Comparison of ENCODE assay signal across 12 mouse cellular contexts in genomic region chrY:872855-873549, GRCm38 (mm10). TPM values are rescaled to one million over a fixed set of nuclear protein-coding genes. Genes with fewer than 3 reads are reported as not detected.
DNase-seq lines count a peak whose midpoint lies in the region; ATAC-seq and TF ChIP-seq lines count a peak whose summit lies in the region.
"Had no signal": no experiment of that assay in that cellular context is flagged by ENCODE, and none has a peak within 500 bp of the region (broad histone marks: within the 10 kb centered on the region; RNA-seq: fewer than 3 reads in every experiment).

No protein-coding gene starts in this region.

- H3K9ac ChIP-seq in lung, embryonic 14.5 days: no peak overlapping the region
- no peak overlapping the region for H3K9ac ChIP-seq in liver, postnatal 0 days (replicated peaks)
- H3K9ac ChIP-seq: embryonic facial prominence, embryonic 12.5 days; liver, embryonic 15.5 days had no signal

- no peak overlapping the region for H3K4me2 ChIP-seq in lung, embryonic 14.5 days
- H3K4me2 ChIP-seq in liver, postnatal 0 days (ENCODE audit: low read depth, low read length): no peak overlapping the region
- H3K4me2 ChIP-seq: embryonic facial prominence, embryonic 12.5 days; liver, embryonic 15.5 days had no signal

- DNase-seq in lung, embryonic 14.5 days: peak; percentile 43
- no peak for DNase-seq in lung, adult 2 months
- peak; percentile 7 for DNase-seq in embryonic facial prominence, embryonic 10.5 days (ENCODE audit: low spot score)
- DNase-seq in induced T-regulatory cell, adult 2 months (ENCODE audit: low read depth): peak; percentile 12
- peak; percentile 47 for DNase-seq in retina, embryonic 14.5 days (ENCODE audit: low spot score)
- DNase-seq in adrenal gland, postnatal 25 days: no peak
- DNase-seq in liver, postnatal 0 days: no peak

- TF ChIP-seq POLR2A in lung, adult 2 months (IDR thresholded peaks at IDR 0.05; ENCODE audit: borderline replicate concordance, extremely low read depth, low read depth, low read length): no peak

- no peak for ATAC-seq in lung, embryonic 14.5 days (ENCODE audit: insufficient read depth)
- no peak for ATAC-seq in megakaryocyte, adult 5-6 weeks (ENCODE audit: poor library complexity, severe bottlenecking)
- ATAC-seq in liver, postnatal 0 days: no peak
- ATAC-seq: inflammation-experienced regulatory T-cells, adult 6 months had no signal

- TF ChIP-seq EP300 in liver, postnatal 0 days (IDR thresholded peaks at IDR 0.05; ENCODE audit: low read depth): no peak

- no peaks in the 10 kb centered on the region for H3K9me3 ChIP-seq in lung, embryonic 14.5 days (ENCODE audit: low read depth, low read length)
- no peaks in the 10 kb centered on the region for H3K9me3 ChIP-seq in embryonic facial prominence, embryonic 10.5 days
- H3K9me3 ChIP-seq in liver, postnatal 0 days (ENCODE audit: low read length): no peaks in the 10 kb centered on the region
- H3K9me3 ChIP-seq: embryonic facial prominence, embryonic 12.5 days; liver, embryonic 15.5 days had no signal

- no peak overlapping the region for H3K27ac ChIP-seq in lung, embryonic 14.5 days (ENCODE audit: low read depth)
- H3K27ac ChIP-seq in embryonic facial prominence, embryonic 10.5 days (replicated peaks): no peak overlapping the region
- no peak overlapping the region for H3K27ac ChIP-seq in liver, postnatal 0 days (ENCODE audit: low read depth)
- H3K27ac ChIP-seq: embryonic facial prominence, embryonic 12.5 days; liver, embryonic 15.5 days had no signal

- TF ChIP-seq CTCF in lung, embryonic 14.5 days (IDR thresholded peaks at IDR 0.05; ENCODE audit: low read depth): no peak
- TF ChIP-seq CTCF in lung, adult 2 months (IDR thresholded peaks at IDR 0.05; ENCODE audit: insufficient read depth, low read length): no peak
- TF ChIP-seq CTCF in liver, postnatal 0 days (IDR thresholded peaks at IDR 0.05; ENCODE audit: low read depth): no peak

- no peak overlapping the region for H3K4me3 ChIP-seq in lung, embryonic 14.5 days (ENCODE audit: low read depth, low read length)
- no peak overlapping the region for H3K4me3 ChIP-seq in lung, adult 2 months (replicated peaks; ENCODE audit: extremely low read depth, low read depth, low read length)
- H3K4me3 ChIP-seq in embryonic facial prominence, embryonic 10.5 days: no peak overlapping the region
- no peak overlapping the region for H3K4me3 ChIP-seq in liver, postnatal 0 days (ENCODE audit: low read depth, low read length)
- H3K4me3 ChIP-seq: embryonic facial prominence, embryonic 12.5 days; liver, embryonic 15.5 days had no signal

- no peaks in the 10 kb centered on the region for H3K36me3 ChIP-seq in lung, embryonic 14.5 days (ENCODE audit: insufficient read depth)
- H3K36me3 ChIP-seq in embryonic facial prominence, embryonic 10.5 days (replicated peaks): no peaks in the 10 kb centered on the region
- H3K36me3 ChIP-seq in liver, postnatal 0 days (replicated peaks; ENCODE audit: insufficient read depth, low read length): no peaks in the 10 kb centered on the region
- H3K36me3 ChIP-seq: embryonic facial prominence, embryonic 12.5 days; liver, embryonic 15.5 days had no signal

- WGBS in lung, embryonic 14.5 days: 25% methylated on average over 18 of the region's 18 CpGs
- no CpG with 5 or more reads among the region's 18 CpGs for WGBS in lung, adult 2 months
- 29% methylated on average over 18 of the region's 18 CpGs for WGBS in embryonic facial prominence, embryonic 10.5 days
- 35% methylated on average over 13 of the region's 18 CpGs for WGBS in liver, postnatal 0 days (ENCODE audit: insufficient replicate concordance)

- no peaks in the 10 kb centered on the region for H3K4me1 ChIP-seq in lung, embryonic 14.5 days (ENCODE audit: insufficient read depth)
- no peaks in the 10 kb centered on the region for H3K4me1 ChIP-seq in lung, adult 2 months (ENCODE audit: control insufficient read depth, insufficient read depth, low read length)
- no peaks in the 10 kb centered on the region for H3K4me1 ChIP-seq in embryonic facial prominence, embryonic 10.5 days
- no peaks in the 10 kb centered on the region for H3K4me1 ChIP-seq in liver, postnatal 0 days (ENCODE audit: insufficient read depth)
- H3K4me1 ChIP-seq: embryonic facial prominence, embryonic 12.5 days; liver, embryonic 15.5 days had no signal

- no peaks in the 10 kb centered on the region for H3K27me3 ChIP-seq in lung, embryonic 14.5 days (ENCODE audit: insufficient read depth, low read length)
- H3K27me3 ChIP-seq in embryonic facial prominence, embryonic 10.5 days (replicated peaks; ENCODE audit: low read depth, poor library complexity, severe bottlenecking): no peaks in the 10 kb centered on the region
- no peaks in the 10 kb centered on the region for H3K27me3 ChIP-seq in liver, postnatal 0 days (ENCODE audit: insufficient read depth, low read length)
- H3K27me3 ChIP-seq: embryonic facial prominence, embryonic 12.5 days; liver, embryonic 15.5 days had no signal

RNA-seq across cellular contexts. Expression of gene Kdm5d, which starts 24.6 kb away (rescaled TPM):
- 23.9 TPM in 1 of 2 replicates, not detected in the other for polyA plus RNA-seq in lung, embryonic 14.5 days (2014; fragmentation: Nextera tagmentation; extraction: Ambion mirVana)
- polyA plus RNA-seq in lung, adult 2 months (2012; rRNA removed): 4.9 and 6.7 TPM in 2 replicates
- 10.4 and 13.8 TPM in 2 replicates for polyA plus RNA-seq in embryonic facial prominence, embryonic 10.5 days (2016; fragmentation: Nextera tagmentation; extraction: Ambion mirVana)
- total RNA-seq in megakaryocyte, adult 5-6 weeks (2015): 12.9 and 13.2 TPM in 2 replicates
- 15.9 and 16.8 TPM in 2 replicates for total RNA-seq in megakaryocyte, adult 5-6 weeks (2017)
- not detected in 2 replicates for total RNA-seq in adrenal gland, postnatal 25 days (2021)
- polyA plus RNA-seq in liver, postnatal 0 days (2015; fragmentation: Nextera tagmentation; extraction: Ambion mirVana): not detected in 2 replicates
- polyA plus RNA-seq: stomach, embryonic 14.5 days had no signal

RNA-seq across cellular contexts. Expression of gene Uba1y, which starts 54.6 kb away (rescaled TPM):
- not detected in 2 replicates for polyA plus RNA-seq in lung, embryonic 14.5 days (2014; fragmentation: Nextera tagmentation; extraction: Ambion mirVana)
- polyA plus RNA-seq in lung, adult 2 months (2012; rRNA removed): not detected in 2 replicates
- not detected in 2 replicates for polyA plus RNA-seq in embryonic facial prominence, embryonic 10.5 days (2016; fragmentation: Nextera tagmentation; extraction: Ambion mirVana)
- total RNA-seq in megakaryocyte, adult 5-6 weeks (2015): not detected in 2 replicates
- total RNA-seq in megakaryocyte, adult 5-6 weeks (2017): not detected in 2 replicates
- not detected in 2 replicates for total RNA-seq in adrenal gland, postnatal 25 days (2021)
- not detected in 2 replicates for polyA plus RNA-seq in liver, postnatal 0 days (2015; fragmentation: Nextera tagmentation; extraction: Ambion mirVana)
- polyA plus RNA-seq: embryonic facial prominence, embryonic 12.5 days; inflammation-experienced regulatory T-cells, adult 6 months; liver, embryonic 15.5 days; stomach, embryonic 14.5 days had no signal

Comparison
In these comparisons a context has a peak if more than half of its experiments do, and no peak if none do; other contexts are left out.
1. DNase-seq: peak in lung, embryonic 14.5 days (single experiment), embryonic facial prominence, embryonic 10.5 days (single experiment), induced T-regulatory cell, adult 2 months (single experiment) and retina, embryonic 14.5 days (single experiment); none in lung, adult 2 months (single experiment), adrenal gland, postnatal 25 days (single experiment) and liver, postnatal 0 days (single experiment).